Mouse (Mus musculus): ENCODE measurements around the gene Ptpre.

DNA sequence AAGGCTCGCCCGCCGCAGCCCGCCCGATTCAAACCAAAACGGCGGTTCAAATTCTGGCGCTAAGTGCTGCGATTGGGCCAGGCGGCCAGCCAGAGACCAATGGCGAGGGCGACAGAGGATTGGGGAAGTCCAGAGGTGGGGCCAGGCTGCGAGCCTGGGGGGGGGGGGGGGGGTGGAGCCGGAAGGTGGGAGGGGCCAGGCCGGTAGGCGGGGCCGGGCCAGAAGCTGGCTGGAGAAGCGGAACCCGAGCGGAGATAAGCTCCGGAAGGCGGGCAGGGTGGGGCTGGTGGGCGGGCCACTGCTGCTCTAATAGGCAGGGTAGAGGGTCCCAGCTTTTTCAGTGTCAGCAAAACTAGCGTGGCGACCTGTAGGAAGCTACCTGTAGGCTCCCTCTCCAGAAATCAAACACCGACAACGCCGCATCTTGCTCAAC is 179.2 kb downstream of the Ptpre start:
- no peak for TF ChIP-seq POLR2A (IDR thresholded peaks at IDR 0.05; ENCODE audit: borderline replicate concordance, insufficient read depth, low read length)
- TF ChIP-seq CTCF (IDR thresholded peaks at IDR 0.05; ENCODE audit: borderline replicate concordance, insufficient read depth, low read depth, low read length): no peak
